Mouse (Mus musculus): ENCODE measurements at regions not wholly inside any gene's neighbourhood (a gene's known extent, or its start where the extent isn't known, plus 50 kb on each side); places are given as distances from the start of the nearest gene placed in this dataset.

DNA sequence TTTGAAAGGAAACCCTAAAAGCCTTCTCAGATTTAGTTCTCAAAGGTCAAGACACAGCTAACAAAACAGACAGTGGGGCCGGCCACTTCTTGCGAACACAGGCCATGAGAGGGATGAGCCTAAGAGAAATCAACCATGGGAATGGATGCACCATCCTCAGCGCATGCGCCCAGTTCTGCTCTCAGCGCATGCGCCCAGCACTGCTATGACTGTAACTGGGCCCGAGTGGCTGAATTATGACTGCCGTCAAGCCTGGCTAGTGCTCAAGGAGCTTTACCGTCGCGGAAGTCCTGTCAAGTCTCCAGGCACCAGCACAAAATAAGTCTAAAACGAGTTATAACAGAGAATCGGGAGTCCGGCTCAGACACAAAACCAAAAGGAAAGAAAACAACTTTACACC, 870.6 kb downstream of the Zfp704 start:
- TF ChIP-seq ZNF384 (IDR thresholded peaks at IDR 0.05; ENCODE audit: low read depth, low read length) (no peak), CHD2 (IDR thresholded peaks at IDR 0.05; ENCODE audit: low read depth, low read length) (no peak)

All from ES-E14 (cell line).